Mouse (Mus musculus) neural tube, embryonic 14.5 days (tissue): ENCODE data around the gene Rec8. TPM values are rescaled to one million over a fixed set of nuclear protein-coding genes. Genes with fewer than 3 reads are reported as not detected.
A peak's percentile ranks its signal among the peaks of the same experiment; 100 is the strongest.

Experiments used
- ATAC-seq: fragments of 200-750 bp; cut with Nextera tagmentation; 2 replicates; pipeline ENCODE4 v1.8.0; 2017; ENCODE audit warnings: low read depth, mild to moderate bottlenecking, moderate TSS enrichment, moderate library complexity
- H3K27ac ChIP-seq: fragments of 300-500 bp; sonication (generic); 2 replicates; pipeline ENCODE4 v1.5.1; 2014; ENCODE audit warnings: low read depth, mild to moderate bottlenecking, control low read depth, low read length, moderate library complexity, mixed read lengths
- H3K27me3 ChIP-seq: fragments of 300-500 bp; sonication (generic); 2 replicates; pipeline ENCODE4 v1.6.1; 2014; ENCODE audit warnings: low read length; ENCODE audit not compliant: control insufficient read depth, insufficient read depth
- H3K36me3 ChIP-seq: fragments of 300-500 bp; sonication (generic); 2 replicates; pipeline ENCODE4 v1.6.1; 2014; ENCODE audit warnings: low read length, mixed read lengths; ENCODE audit not compliant: control insufficient read depth, insufficient read depth
- H3K4me1 ChIP-seq: fragments of 300-500 bp; sonication (generic); 2 replicates; pipeline ENCODE4 v1.6.1; 2014; ENCODE audit warnings: low read length; ENCODE audit not compliant: control insufficient read depth, insufficient read depth
- H3K4me2 ChIP-seq: fragments of 300-500 bp; sonication (generic); 2 replicates; pipeline ENCODE4 v1.6.1; 2014; ENCODE audit warnings: mild to moderate bottlenecking, low read depth, low read length, control low read depth
- H3K4me3 ChIP-seq: fragments of 300-500 bp; sonication (generic); 2 replicates; pipeline ENCODE4 v1.5.1; 2014; ENCODE audit warnings: low read depth, low read length, control low read depth, mixed read lengths
- H3K9ac ChIP-seq: fragments of 300-500 bp; sonication (generic); replicated peaks from 2 replicates; pipeline ENCODE4 v1.6.1; 2014; ENCODE audit warnings: low read depth, mild to moderate bottlenecking, control low read depth, low read length, mixed read lengths
- H3K9me3 ChIP-seq: fragments of 300-500 bp; sonication (generic); 2 replicates; pipeline ENCODE4 v1.6.1; 2016; ENCODE audit warnings: low read length; ENCODE audit not compliant: control insufficient read depth
- WGBS: fragments of 180-500 bp; shearing (Covaris S2); extraction: QIAGEN DNeasy Blood & Tissue Kit; methylation state at CpG from one replicate; pipeline ENCODE4 v1.1.7; 2014; 5-methylcytosine and 5-hydroxymethylcytosine counted together
- polyA plus RNA-seq: library from polyadenylated mRNA; unstranded; fragments of >200 nt; fragmentation: Nextera tagmentation; extraction: Ambion mirVana; gene quantifications from 2 replicates; pipeline ENCODE4 v1.2.1, GENCODE M21; 2014

Rec8 gene
- polyA plus RNA-seq, 1 experiment from 2014 or later = 9.3 TPM

DNA sequence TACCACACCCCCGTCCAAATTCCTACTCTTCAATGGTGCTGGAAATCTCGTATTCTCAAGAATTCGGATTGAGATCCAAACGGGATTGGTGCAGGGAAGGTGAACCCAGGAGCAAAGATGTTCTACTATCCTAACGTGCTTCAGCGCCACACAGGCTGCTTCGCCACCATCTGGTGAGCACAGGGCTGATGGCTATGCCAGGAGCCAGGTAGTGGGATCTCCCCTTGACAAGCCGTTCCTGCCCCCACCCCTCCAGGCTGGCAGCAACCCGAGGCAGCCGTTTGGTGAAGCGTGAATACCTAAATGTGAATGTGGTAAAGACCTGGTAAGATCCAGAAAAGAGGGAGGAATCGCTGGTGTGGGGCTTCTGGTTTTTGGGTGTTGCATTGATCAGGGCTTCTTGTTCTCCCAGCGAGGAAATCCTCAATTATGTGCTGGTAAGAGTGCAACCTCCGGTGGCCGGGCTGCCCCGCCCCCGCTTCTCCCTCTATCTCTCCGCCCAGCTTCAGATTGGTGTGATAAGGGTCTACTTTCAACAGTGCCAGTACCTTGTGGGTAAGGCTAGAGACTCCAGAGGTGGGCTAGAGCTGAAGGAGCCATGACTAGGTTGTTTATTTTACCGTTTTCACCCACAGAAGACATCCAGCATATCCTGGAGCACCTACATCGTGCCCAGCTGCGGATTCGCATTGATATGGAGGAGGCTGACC, 804 bp downstream of the Rec8 start:
- Histone ChIP-seq H3K27ac (no peak overlapping the region), H3K27me3 (no peaks in the 10 kb centered on the region), H3K9me3 (no peaks in the 10 kb centered on the region), H3K4me3 (peak overlapping the region; percentile 11; the same call in 1 of the 2 replicates), H3K4me2 (peak overlapping the region; percentile 2; the same call in 1 of the 2 replicates), H3K9ac (no peak overlapping the region), H3K36me3 (no peaks in the 10 kb centered on the region; the same call in 1 of the 2 replicates), H3K4me1 (no peaks in the 10 kb centered on the region)
- WGBS = 52% methylated on average over 22 of the region's 22 CpGs
- ATAC-seq = peak; percentile 38; the same call in 1 of the 2 replicates

DNA sequence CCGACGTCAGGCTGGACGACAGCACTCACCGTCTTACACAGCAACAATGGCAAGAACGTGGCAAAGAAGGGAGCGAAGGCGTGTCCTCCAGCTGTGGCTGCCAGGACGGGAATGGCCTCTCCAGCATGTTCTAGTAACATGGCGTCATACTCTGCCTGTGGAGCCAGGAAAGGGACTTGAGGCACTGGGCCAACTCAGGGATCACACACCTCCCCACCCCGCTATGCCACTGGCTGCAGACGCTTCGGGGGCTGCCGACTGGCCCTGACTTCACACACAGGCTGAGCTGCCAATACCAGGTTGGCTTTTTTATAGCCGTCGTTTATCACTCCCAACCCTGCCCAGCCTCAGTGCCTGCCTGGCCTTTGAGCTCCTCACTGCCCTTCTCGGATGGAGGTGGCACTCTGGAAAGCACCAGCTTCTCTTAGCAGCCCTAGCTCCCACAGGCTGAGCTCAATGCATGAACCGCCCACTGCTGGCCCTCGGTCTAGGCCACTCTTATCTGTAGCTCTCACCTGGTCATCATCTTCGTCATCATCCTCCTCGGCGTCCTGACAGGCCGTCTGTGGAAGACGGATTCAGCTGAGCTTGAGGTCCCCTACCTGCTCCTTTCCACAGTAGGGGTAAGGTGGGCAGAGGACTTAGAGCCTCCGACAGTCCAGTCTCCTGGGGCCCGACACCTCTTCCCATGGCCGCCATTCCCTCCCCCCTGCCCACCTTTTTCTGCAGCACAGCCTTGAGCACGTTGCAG, 10.4 kb downstream of the Rec8 start:
- no peaks in the 10 kb centered on the region for H3K9me3 ChIP-seq
- H3K27ac ChIP-seq = no peak overlapping the region
- WGBS = 83% methylated on average over 27 of the region's 27 CpGs
- H3K4me1 ChIP-seq = no peaks in the 10 kb centered on the region
- H3K4me2 ChIP-seq = no peak overlapping the region
- H3K4me3 ChIP-seq = no peak overlapping the region
- H3K9ac ChIP-seq = no peak overlapping the region
- H3K27me3 ChIP-seq = no peaks in the 10 kb centered on the region
- peaks cover 85% of the 10 kb centered on the region for H3K36me3 ChIP-seq
- ATAC-seq = no peak

DNA sequence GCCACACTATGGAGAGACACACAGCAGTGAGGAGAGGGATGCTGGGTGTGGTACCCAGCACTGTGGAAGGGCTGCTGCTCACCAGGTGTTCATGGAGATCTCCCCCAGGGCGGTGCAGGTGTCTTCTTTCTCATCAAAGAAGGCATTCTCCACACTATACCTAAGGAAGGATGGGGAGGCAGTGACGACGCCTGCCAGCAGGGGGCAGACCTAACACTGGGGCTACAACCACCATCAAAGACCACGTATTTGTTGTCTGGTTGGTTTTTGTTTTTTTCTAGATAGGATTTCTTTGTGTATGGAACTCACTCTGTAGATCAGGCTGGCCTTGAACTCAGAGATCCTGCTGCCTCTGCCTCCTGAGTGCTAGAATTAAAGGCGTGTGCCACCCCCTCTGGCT, 11.5 kb downstream of the Rec8 start:
- Histone ChIP-seq H3K9ac (no peak overlapping the region), H3K4me3 (no peak overlapping the region), H3K9me3 (no peaks in the 10 kb centered on the region), H3K36me3 (peaks cover 88% of the 10 kb centered on the region), H3K27ac (no peak overlapping the region), H3K27me3 (no peaks in the 10 kb centered on the region), H3K4me2 (no peak overlapping the region), H3K4me1 (peaks cover under 1% of the 10 kb centered on the region; the same call in 1 of the 2 replicates)
- 50% methylated on average over 5 of the region's 5 CpGs for WGBS
- ATAC-seq = no peak

DNA sequence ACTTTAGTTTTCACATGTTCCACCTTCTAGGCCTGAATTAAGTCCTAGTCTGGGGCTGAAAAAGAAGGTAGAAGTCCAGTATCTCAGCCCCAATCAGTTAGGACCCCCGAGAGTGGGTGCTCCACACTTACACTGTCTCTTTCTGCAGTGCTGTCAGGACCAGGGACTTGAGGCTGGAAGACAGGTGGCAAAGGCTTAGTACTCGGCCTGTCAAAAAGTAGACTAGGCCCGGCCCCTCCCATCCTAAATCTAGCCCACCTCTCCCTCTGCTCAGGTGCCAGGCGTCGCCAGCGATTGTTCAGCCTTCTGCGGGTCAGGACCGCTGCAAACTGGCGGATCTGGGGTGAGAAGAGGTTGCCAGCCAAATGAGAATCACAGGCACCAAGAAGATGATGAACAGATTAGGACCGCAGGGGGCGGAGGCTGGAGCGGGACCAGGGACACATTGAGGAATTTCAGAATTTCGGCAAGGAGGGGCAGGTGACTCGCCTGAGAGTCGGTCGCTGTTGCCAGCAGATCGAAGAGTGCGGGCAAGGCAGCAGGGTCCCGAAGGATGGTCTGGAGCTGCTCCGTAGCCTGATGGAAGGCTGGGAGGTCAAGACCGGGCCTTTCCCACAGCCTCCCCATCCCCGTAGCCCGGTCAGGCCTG, 17.2 kb downstream of the Rec8 start:
- WGBS = 3% methylated on average over 23 of the region's 23 CpGs

DNA sequence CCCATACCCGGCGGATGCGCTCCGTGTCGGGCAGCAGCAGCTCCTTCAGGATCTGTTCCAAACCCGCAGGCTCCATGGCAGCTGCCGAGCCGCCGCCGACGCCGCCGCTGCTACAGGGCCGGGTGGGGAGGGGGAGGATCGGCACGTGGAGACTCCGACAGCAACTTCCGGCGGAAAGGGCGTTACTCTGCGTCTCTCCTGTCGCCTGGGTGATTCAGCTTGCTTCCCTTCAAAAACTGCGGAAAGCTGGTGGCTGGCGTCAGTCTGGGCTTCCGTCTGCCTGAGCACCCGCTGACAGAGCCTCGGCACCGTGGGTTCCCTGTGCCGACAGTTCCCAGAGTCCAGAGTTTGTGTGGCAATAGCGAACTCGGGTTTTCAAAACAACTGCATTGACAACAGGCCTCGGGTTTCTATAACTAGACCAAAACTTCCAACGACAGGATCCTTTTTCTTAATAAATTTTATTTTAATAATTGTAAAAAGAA, 17.7 kb downstream of the Rec8 start, which contains the start of gene Ipo4:
Gene Ipo4, minus strand, starts transcription at position 435 of the 485 bp plus-strand sequence.
- peak; percentile 93 for ATAC-seq

More for the DNA sequence above, 17.2 kb downstream of the Rec8 start:
- Histone ChIP-seq H3K27me3 (no peaks in the 10 kb centered on the region), H3K4me3 (peak overlapping the region; percentile 54), H3K9ac (peak overlapping the region; percentile 58), H3K36me3 (peaks cover 54% of the 10 kb centered on the region), H3K4me2 (peak overlapping the region; percentile 95), H3K9me3 (no peaks in the 10 kb centered on the region), H3K27ac (peak overlapping the region; percentile 72), H3K4me1 (peaks cover 8% of the 10 kb centered on the region; the same call in 1 of the 2 replicates)
- ATAC-seq = no peak; the same call in none of the 2 replicates

DNA sequence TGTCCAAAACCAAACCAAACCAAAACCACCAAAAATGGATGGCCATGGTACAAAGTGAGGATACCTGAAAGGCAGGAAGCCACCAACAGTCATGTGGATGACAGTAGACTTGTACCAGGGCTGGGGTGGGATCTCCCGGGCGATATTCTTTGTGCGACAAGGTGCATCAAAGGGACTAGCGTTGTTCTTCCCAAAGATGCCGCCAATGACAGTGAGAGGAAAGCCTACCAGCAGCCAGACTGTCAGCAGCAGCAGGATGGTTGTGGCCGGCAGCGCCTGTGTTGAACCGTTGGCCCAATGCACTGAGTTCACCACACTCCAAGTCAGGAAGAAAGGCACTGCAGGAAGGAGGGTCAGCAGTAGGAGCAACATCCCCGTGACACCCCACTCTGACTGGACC, 20.0 kb downstream of the Rec8 start, which contains the start of gene Gm49378:
Gene Gm49378, minus strand, starts transcription at position 101 of the 400 bp plus-strand sequence.
- WGBS = 93% methylated on average over 9 of the region's 9 CpGs
- H3K36me3 ChIP-seq = peaks cover 32% of the 10 kb centered on the region

More for the DNA sequence above, 17.7 kb downstream of the Rec8 start, which contains the start of gene Ipo4:
- WGBS = 2% methylated on average over 30 of the region's 33 CpGs
- peaks cover 8% of the 10 kb centered on the region; the same call in 1 of the 2 replicates for H3K4me1 ChIP-seq
- H3K4me3 ChIP-seq = peak within 1 kb of the TSS; percentile 54
- H3K27me3 ChIP-seq = no peaks in the 10 kb centered on the region
- peak within 1 kb of the TSS; percentile 95 for H3K4me2 ChIP-seq
- peaks cover 52% of the 10 kb centered on the region for H3K36me3 ChIP-seq
- peak within 1 kb of the TSS; percentile 58 for H3K9ac ChIP-seq
- H3K27ac ChIP-seq = peak within 1 kb of the TSS; percentile 72
- H3K9me3 ChIP-seq = no peaks in the 10 kb centered on the region

DNA sequence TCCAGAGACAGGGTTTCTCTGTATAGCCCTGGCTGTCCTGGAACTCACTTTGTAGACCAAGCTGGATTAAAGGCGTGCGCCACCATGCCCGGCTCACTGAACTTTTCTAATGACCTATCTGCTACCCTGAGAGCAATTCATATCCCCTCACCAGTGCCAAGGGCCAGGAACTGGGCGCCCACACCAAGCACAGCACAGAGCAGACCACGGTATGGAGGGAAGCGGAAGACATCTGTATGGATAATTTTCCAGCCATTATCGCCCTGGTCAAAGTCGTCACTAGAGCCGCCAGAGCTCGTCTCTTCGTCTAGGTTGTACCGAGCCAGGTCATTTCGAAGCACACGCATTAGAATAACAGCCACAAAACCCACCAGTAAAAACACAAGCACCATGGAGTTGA, 23.0 kb downstream of the Rec8 start:
- Histone ChIP-seq H3K4me1 (peaks cover 14% of the 10 kb centered on the region; the same call in 1 of the 2 replicates), H3K27me3 (no peaks in the 10 kb centered on the region), H3K36me3 (peaks cover 23% of the 10 kb centered on the region; the same call in 1 of the 2 replicates), H3K9ac (no peak overlapping the region), H3K9me3 (no peaks in the 10 kb centered on the region), H3K27ac (no peak overlapping the region), H3K4me3 (no peak overlapping the region), H3K4me2 (no peak overlapping the region)
- ATAC-seq = no peak
- WGBS = 97% methylated on average over 14 of the region's 14 CpGs

More for the DNA sequence above, 20.0 kb downstream of the Rec8 start, which contains the start of gene Gm49378:
- Histone ChIP-seq H3K4me3 (no peak within 1 kb of the TSS), H3K4me1 (peaks cover 13% of the 10 kb centered on the region; the same call in 1 of the 2 replicates), H3K27me3 (no peaks in the 10 kb centered on the region), H3K4me2 (no peak within 1 kb of the TSS), H3K9ac (no peak within 1 kb of the TSS), H3K27ac (no peak within 1 kb of the TSS), H3K9me3 (no peaks in the 10 kb centered on the region)
- no peak for ATAC-seq

DNA sequence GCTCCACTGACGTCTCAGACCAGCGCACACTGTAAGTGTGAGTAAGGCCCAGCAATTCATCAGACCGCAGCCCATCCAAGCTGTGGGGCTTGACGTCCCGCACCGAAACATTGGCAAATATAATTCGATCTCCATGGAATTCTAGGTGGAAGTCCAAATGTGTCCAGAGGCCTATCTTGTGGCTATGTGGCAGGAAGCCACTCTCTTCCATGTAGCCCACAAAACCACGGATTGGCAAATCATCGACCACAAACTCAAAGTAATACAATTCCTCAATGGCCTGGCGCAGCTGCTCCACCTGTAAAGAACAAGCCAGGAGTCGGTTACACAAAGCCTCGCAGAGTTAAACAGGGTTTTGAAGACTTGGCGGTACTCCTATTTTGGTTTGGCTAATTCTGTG, 23.5 kb downstream of the Rec8 start:
- H3K27ac ChIP-seq = no peak overlapping the region
- no peak for ATAC-seq
- no peak overlapping the region for H3K4me3 ChIP-seq
- H3K9ac ChIP-seq = no peak overlapping the region
- H3K27me3 ChIP-seq = no peaks in the 10 kb centered on the region
- 95% methylated on average over 13 of the region's 13 CpGs for WGBS
- H3K4me1 ChIP-seq = peaks cover 14% of the 10 kb centered on the region; the same call in 1 of the 2 replicates
- H3K36me3 ChIP-seq = peaks cover 20% of the 10 kb centered on the region; the same call in 1 of the 2 replicates
- no peak overlapping the region for H3K4me2 ChIP-seq
- H3K9me3 ChIP-seq = no peaks in the 10 kb centered on the region
